Mouse (Mus musculus): ENCODE results near the gene Atg5. TPM values are rescaled to one million over a fixed set of nuclear protein-coding genes. Genes with fewer than 3 reads are reported as not detected.

Atg5 gene
- polyA plus RNA-seq, 1 experiment from 2014 or later: 61.0 TPM

DNA sequence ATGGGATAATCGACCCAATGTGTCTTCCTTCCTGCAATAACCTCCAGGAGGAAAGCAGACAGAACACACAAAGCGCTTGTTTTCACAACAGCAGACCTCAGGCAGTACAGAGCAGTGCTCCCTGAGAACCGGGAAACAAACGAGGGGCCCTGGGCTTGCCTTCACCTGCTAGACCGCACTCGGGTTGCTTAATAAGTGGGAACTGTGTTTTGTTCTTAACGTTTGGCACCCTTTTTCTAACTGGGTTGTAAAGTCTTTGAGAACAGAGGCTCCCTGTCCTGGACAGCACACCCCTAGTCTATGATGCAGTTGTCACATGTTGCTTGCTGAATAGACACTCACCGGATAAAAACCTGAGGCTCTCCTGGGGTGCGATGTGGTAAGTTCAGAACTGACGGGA is 115.1 kb downstream of the Atg5 start:
- 84% methylated on average over 10 of the region's 10 CpGs for WGBS
- Histone ChIP-seq H3K9me3 (replicated peaks) (no peaks in the 10 kb centered on the region), H3K4me1 (peaks cover 12% of the 10 kb centered on the region)

GRCm38 (mm10) chr10:44385227-44385626 is 117.1 kb downstream of the Atg5 start:
- no peak overlapping the region for H3K27ac ChIP-seq (replicated peaks)
- H3K4me1 ChIP-seq: peaks cover 9% of the 10 kb centered on the region
- H3K27me3 ChIP-seq (ENCODE audit: low read depth, poor library complexity, severe bottlenecking): no peaks in the 10 kb centered on the region
- H3K36me3 ChIP-seq: no peaks in the 10 kb centered on the region
- no peak for DNase-seq (ENCODE audit: low spot score)
- no peak overlapping the region for H3K4me3 ChIP-seq
- WGBS: 84% methylated on average over 5 of the region's 5 CpGs
- no peaks in the 10 kb centered on the region for H3K9me3 ChIP-seq (replicated peaks)

More for the DNA sequence above, 115.1 kb downstream of the Atg5 start:
- H3K27me3 ChIP-seq (ENCODE audit: low read depth, poor library complexity, severe bottlenecking): no peaks in the 10 kb centered on the region
- no peak for DNase-seq (ENCODE audit: low spot score)
- H3K36me3 ChIP-seq: no peaks in the 10 kb centered on the region
- no peak overlapping the region for H3K27ac ChIP-seq (replicated peaks)
- no peak overlapping the region for H3K4me3 ChIP-seq

GRCm38 (mm10) chr10:44388706-44389233 is 120.6 kb downstream of the Atg5 start:
- WGBS: 89% methylated on average over 11 of the region's 11 CpGs
- no peak for DNase-seq (ENCODE audit: low spot score)
- no peaks in the 10 kb centered on the region for H3K36me3 ChIP-seq
- H3K9me3 ChIP-seq (replicated peaks): no peaks in the 10 kb centered on the region
- no peak overlapping the region for H3K4me3 ChIP-seq
- H3K4me1 ChIP-seq: 0 out of 2 replicates have a peak, but pooled peaks cover 5% of the 10 kb centered on the region
- no peaks in the 10 kb centered on the region for H3K27me3 ChIP-seq (ENCODE audit: low read depth, poor library complexity, severe bottlenecking)
- no peak overlapping the region for H3K27ac ChIP-seq (replicated peaks)

DNA sequence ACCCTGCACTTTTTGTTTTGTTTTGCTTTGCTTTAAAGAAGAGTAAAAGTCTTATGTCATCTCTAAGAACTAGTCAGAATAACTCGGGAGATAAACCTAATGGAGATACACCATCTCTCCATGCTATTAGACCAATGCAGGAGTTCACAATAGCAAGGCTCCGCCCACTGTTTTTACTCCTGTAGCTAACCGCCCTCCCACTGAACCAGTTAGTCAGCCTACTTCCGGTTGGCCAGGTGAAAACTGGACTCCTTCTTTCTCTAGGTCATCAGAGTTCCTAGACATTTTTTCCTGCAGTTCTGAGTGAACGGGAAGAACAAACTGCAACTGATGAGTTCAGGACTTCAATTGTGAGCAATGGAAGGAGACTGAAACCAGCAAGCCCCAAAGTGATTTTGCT is 122.1 kb downstream of the Atg5 start:
- Histone ChIP-seq H3K4me3 (no peak overlapping the region), H3K4me1 (0 out of 2 replicates have a peak, but pooled peaks cover 5% of the 10 kb centered on the region), H3K27ac (replicated peaks) (no peak overlapping the region), H3K27me3 (ENCODE audit: low read depth, poor library complexity, severe bottlenecking) (no peaks in the 10 kb centered on the region), H3K36me3 (no peaks in the 10 kb centered on the region), H3K9me3 (replicated peaks) (no peaks in the 10 kb centered on the region)
- WGBS: 83% methylated on average over 5 of the region's 5 CpGs
- no peak for DNase-seq (ENCODE audit: low spot score)

DNA sequence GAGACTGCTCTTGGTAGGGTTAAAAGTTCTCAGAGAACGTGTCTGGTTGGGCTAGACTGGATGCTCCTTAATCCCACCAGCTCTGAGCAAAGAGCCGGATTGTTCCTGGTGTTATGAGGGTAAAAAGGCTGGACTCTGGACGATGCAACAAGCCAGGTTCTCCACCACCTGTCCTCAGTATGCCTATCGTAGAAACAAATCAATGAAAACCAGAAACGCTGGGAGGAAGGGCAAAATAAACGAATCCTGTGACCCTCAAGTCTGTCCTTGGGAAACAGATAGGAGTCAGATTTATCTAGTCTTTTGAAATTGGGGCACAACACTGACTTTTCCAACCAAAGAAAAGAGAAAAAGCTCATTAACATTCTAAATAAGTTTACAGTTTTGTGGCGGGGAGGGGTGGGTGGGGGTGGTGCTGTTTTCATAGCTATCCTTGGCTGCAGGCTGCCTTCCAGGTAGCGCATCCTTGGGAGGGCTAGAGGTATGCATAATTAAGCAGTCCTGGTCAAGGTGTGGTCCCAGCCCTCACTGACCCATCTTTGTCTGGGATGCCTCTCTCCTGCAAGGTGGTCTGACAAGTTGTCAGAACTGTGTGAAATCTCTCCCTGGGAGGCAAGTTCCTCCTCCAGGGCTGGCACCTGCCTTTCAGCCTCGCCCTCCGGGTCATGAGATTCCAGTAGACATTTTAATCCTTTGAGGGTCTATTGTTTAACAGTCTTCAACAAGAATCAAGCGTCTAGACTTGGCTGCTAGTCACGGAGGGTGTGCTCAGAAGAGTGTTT is 123.5 kb downstream of the Atg5 start:
- WGBS: 42% methylated on average over 12 of the region's 12 CpGs
- H3K27me3 ChIP-seq (ENCODE audit: low read depth, poor library complexity, severe bottlenecking): no peaks in the 10 kb centered on the region
- H3K4me3 ChIP-seq: no peak overlapping the region
- H3K9me3 ChIP-seq (replicated peaks): no peaks in the 10 kb centered on the region
- no peak overlapping the region for H3K27ac ChIP-seq (replicated peaks)
- no peaks in the 10 kb centered on the region for H3K36me3 ChIP-seq
- H3K4me1 ChIP-seq: 0 out of 2 replicates have a peak, but pooled peaks cover 5% of the 10 kb centered on the region
- DNase-seq (ENCODE audit: low spot score): no peak

GRCm38 (mm10) chr10:44392855-44393254 is 124.7 kb downstream of the Atg5 start:
- no peaks in the 10 kb centered on the region for H3K9me3 ChIP-seq (replicated peaks)
- no peak for DNase-seq (ENCODE audit: low spot score)
- H3K4me1 ChIP-seq: 0 out of 2 replicates have a peak, but pooled peaks cover 5% of the 10 kb centered on the region
- WGBS: 89% methylated on average over 8 of the region's 8 CpGs
- no peak overlapping the region for H3K4me3 ChIP-seq
- H3K27ac ChIP-seq (replicated peaks): no peak overlapping the region
- H3K27me3 ChIP-seq (ENCODE audit: low read depth, poor library complexity, severe bottlenecking): no peaks in the 10 kb centered on the region
- H3K36me3 ChIP-seq: no peaks in the 10 kb centered on the region

GRCm38 (mm10) chr10:44400119-44400518 is 132.0 kb downstream of the Atg5 start:
- Histone ChIP-seq H3K9me3 (replicated peaks) (no peaks in the 10 kb centered on the region), H3K4me3 (no peak overlapping the region), H3K36me3 (no peaks in the 10 kb centered on the region), H3K27ac (replicated peaks) (no peak overlapping the region), H3K27me3 (ENCODE audit: low read depth, poor library complexity, severe bottlenecking) (no peaks in the 10 kb centered on the region), H3K4me1 (no peaks in the 10 kb centered on the region)
- 67% methylated on average over 3 of the region's 3 CpGs for WGBS
- no peak for DNase-seq (ENCODE audit: low spot score)

DNA sequence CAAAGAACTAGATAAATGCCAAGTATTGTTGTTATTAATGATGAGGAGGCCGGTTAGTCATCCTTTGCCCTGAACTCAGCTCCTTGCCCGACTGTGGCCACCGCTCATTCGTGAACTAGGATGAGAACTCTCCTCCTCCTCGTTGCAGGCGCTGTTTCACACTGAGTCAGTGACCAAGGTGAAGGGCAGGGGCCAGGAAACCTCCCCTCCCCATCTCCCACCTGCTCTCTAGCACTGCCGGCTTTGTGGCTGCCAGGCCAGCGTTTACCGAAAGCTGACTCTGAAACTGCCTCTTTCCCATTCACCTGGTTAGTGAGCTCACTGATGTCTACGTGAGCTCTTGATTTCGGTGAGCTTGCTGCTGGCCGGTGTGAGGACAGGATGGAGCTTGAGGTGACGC is 132.4 kb downstream of the Atg5 start:
- 68% methylated on average over 13 of the region's 13 CpGs for WGBS
- Histone ChIP-seq H3K4me1 (no peaks in the 10 kb centered on the region), H3K4me3 (no peak overlapping the region), H3K36me3 (no peaks in the 10 kb centered on the region), H3K9me3 (replicated peaks) (no peaks in the 10 kb centered on the region), H3K27ac (replicated peaks) (no peak overlapping the region), H3K27me3 (ENCODE audit: low read depth, poor library complexity, severe bottlenecking) (no peaks in the 10 kb centered on the region)
- no peak for DNase-seq (ENCODE audit: low spot score)

DNA sequence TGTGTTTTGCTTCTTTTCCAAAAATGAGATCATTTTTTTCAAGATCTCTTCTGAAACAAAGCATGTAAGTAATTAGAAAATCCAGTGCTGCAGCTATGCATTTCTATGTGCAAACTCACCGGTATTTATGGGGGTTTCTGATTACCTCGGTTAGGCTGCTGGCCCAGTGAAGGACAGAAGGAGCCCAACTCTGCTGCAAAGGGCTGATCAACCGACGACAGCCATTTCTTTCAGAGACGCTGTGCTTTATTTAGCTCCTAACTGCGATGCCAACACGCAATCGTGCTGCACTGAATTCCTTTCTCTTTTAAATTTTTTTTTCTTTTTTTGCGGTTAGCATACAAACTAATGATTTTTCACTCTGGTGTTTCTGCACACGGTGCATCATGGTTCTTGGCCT is 133.4 kb downstream of the Atg5 start:
- H3K9me3 ChIP-seq (replicated peaks): no peaks in the 10 kb centered on the region
- H3K36me3 ChIP-seq: no peaks in the 10 kb centered on the region
- 89% methylated on average over 10 of the region's 10 CpGs for WGBS
- no peak for DNase-seq (ENCODE audit: low spot score)
- no peak overlapping the region for H3K27ac ChIP-seq (replicated peaks)
- no peaks in the 10 kb centered on the region for H3K27me3 ChIP-seq (ENCODE audit: low read depth, poor library complexity, severe bottlenecking)
- H3K4me3 ChIP-seq: no peak overlapping the region
- no peaks in the 10 kb centered on the region for H3K4me1 ChIP-seq

GRCm38 (mm10) chr10:44403415-44403814 is 135.3 kb downstream of the Atg5 start:
- Histone ChIP-seq H3K4me3 (no peak overlapping the region), H3K36me3 (no peaks in the 10 kb centered on the region), H3K4me1 (no peaks in the 10 kb centered on the region), H3K27ac (replicated peaks) (no peak overlapping the region), H3K9me3 (replicated peaks) (no peaks in the 10 kb centered on the region), H3K27me3 (ENCODE audit: low read depth, poor library complexity, severe bottlenecking) (no peaks in the 10 kb centered on the region)
- no peak for DNase-seq (ENCODE audit: low spot score)
- WGBS: 81% methylated on average over 7 of the region's 7 CpGs

GRCm38 (mm10) chr10:44409054-44409453 is 140.9 kb downstream of the Atg5 start:
- Histone ChIP-seq H3K27ac (replicated peaks) (no peak overlapping the region), H3K27me3 (ENCODE audit: low read depth, poor library complexity, severe bottlenecking) (no peaks in the 10 kb centered on the region), H3K36me3 (no peaks in the 10 kb centered on the region), H3K4me1 (peaks cover 4% of the 10 kb centered on the region; the same call in 1 of the 2 replicates), H3K9me3 (replicated peaks) (no peaks in the 10 kb centered on the region), H3K4me3 (no peak overlapping the region)
- WGBS: 85% methylated on average over 10 of the region's 10 CpGs
- DNase-seq (ENCODE audit: low spot score): no peak

GRCm38 (mm10) chr10:44409958-44410357 is 141.8 kb downstream of the Atg5 start:
- no peak for DNase-seq (ENCODE audit: low spot score)
- 0 out of 2 replicates have a peak overlapping the region, but pooled peaks have one; percentile 9 for H3K27ac ChIP-seq (replicated peaks)
- H3K4me3 ChIP-seq: no peak overlapping the region
- H3K4me1 ChIP-seq: peaks cover 4% of the 10 kb centered on the region; the same call in 1 of the 2 replicates
- no peaks in the 10 kb centered on the region for H3K36me3 ChIP-seq
- WGBS: 79% methylated on average over 11 of the region's 11 CpGs
- H3K9me3 ChIP-seq (replicated peaks): no peaks in the 10 kb centered on the region
- H3K27me3 ChIP-seq (ENCODE audit: low read depth, poor library complexity, severe bottlenecking): no peaks in the 10 kb centered on the region

All from midbrain, embryonic 10.5 days (tissue).